Mouse (Mus musculus): ENCODE measurements at regions not wholly inside any gene's neighbourhood (a gene's known extent, or its start where the extent isn't known, plus 50 kb on each side); places are given as distances from the start of the nearest gene placed in this dataset.

DNA sequence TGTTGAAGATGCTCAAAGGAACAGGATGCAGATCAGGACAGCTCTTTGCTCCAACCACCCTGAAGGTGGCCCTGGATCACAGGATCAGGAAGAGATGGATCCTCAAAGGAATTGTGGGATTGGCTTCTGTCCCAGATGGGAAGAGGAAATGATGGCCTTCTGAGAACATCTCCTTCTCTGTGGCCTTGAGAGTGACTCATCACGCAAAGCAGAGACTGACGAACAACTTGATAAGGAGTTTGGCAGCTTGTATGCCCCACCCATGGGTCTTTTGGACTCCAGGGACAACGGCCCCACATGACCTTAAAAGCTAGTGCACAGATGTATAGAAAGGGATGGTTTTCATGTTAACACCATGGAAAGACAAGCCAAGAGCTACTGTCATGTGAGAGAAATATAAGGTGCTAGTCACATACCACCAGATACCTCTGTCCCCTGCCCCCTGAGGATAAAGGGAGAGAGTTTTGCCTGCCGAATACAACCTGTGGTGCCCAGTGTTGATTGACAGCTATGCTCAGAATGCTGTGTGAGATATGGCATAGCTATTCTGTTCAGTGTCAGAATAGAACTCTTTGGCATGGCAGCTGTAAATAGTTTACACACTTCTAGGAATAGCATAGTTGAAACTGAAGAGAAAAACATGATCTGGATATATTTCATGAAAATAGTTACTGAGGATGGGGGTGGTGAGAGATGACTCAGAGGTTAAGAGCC is 109.2 kb upstream of the S1pr3 start:
- peak; percentile 70 for DNase-seq (ENCODE audit: low read depth, low spot score)

DNA sequence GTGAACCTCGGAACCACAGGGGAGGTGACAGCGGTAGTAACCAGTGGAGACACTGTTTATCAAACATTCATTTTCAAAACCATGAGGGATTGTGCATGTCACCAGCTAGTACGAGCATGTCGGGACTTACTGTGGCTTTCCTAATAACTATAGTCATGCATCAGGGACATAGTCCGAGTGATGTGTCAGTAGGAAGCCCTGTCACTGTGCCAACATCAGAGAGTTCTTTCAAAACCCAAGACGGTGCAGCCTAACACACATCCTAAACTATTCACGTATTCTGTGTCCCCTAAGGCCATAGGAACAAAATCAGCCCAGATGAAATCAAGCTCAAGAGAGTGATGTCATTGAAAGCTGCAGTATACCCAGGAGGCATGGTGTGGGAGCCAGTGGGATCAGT is 107.0 kb upstream of the S1pr3 start:
- no peak for DNase-seq (ENCODE audit: low read depth, low spot score)

DNA sequence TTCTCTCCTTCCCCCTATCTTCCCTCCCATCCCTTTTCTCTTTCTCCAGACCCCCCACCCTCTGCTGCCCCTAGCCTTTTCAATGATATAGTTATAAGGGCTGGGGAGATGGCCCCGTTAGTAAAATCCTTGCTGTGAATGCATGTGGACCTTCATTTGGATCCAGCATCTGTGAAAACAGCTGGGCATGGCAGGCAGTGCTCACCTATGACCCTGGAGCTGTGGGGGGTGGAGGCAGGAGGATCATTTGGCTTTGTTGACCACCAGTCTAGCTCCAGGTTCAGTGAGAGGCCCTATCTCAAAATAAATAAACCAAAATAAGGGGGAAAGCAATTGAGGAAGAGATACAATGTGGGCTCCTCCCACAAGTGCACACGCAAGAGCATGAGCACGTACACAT is 105.3 kb upstream of the S1pr3 start:
- DNase-seq (ENCODE audit: low read depth, low spot score), result no peak

DNA sequence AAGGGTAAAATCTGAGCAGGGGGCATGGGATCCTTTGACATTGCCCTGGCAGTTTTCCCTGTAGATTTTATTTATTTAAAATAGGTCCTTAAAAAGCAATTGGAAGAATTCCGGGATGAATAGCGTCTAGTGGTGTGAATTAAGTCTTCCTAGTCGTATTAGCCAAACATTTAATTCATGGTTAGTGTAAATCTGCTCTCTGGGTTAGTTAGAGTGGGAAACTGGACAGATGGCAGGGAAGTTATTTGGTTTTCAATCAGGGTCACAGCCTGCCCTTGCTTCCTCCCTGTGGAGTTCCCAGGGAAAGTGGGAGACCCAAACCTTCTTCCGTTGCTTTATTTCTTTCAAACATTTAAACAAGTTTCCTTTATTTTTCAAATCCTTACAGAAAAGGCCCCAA is 103.8 kb upstream of the S1pr3 start:
- DNase-seq (ENCODE audit: low read depth, low spot score), result no peak

DNA sequence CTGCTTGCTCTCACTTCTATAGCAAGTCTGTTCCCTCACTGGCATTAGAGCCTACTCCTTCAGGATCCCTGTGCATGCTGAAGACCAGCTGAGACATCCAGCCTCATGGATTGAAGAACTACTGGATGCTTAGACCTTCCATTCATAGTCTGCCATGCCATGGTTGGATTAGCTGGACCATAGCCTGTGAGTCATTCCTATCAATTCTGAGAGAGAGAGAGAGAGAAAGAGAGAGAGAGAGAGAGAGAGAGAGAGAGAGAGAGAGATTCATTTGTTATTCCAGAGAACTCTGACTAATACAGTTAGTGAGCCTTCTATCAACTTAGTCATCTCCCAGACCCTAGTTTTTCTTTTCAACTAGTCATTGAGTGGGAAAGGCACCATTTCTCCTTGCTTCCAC is 99.0 kb upstream of the S1pr3 start:
- no peak for DNase-seq (ENCODE audit: low read depth, low spot score)

DNA sequence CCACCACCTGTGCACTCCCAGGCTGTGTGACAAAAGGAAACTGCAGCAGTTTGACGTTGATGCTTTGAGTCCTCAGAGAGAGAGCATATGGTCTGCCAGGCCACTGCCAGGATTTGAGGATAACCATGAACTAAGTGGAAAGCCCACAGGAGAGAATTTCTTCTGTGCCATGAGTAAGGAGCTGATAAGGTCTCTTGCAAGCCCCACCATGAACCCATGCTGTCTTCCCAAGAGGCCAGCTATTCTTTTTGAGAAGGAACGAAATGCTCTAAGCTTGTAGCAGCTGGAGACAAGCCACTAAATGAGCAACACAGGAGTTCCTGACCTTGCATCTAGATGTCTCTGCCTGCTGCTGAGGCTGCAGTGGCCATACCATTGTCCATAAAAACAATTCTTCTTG is 98.4 kb upstream of the S1pr3 start:
- DNase-seq (ENCODE audit: low read depth, low spot score), result no peak

DNA sequence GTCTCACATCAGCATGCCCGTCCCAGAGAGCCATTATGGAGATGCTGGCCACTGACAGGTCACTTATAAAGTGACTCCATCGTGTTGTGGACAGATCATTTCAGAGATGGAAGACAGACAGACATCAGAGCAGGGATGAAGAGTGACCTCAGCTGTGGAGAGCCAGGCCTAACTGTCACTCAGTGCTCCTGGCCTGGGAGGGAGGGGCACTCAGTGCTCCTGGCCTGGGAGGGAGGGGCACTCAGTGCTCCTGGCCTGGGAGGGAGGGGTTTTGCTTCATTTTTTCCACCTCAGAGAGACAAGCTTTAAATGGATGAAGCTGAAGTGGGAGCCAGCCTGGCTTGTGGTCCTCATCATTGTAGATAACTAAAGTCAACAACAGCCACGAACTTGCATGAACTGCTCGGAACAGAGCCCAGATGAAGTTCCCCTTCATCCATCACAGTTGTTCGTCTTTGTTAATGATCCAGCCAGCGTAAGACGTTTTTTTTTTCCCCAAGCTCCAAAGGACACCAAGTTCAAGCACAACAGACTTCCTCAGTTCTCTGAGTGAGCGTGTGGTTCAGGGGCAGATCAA is 96.7 kb upstream of the S1pr3 start:
- DNase-seq (ENCODE audit: low read depth, low spot score), result no peak

DNA sequence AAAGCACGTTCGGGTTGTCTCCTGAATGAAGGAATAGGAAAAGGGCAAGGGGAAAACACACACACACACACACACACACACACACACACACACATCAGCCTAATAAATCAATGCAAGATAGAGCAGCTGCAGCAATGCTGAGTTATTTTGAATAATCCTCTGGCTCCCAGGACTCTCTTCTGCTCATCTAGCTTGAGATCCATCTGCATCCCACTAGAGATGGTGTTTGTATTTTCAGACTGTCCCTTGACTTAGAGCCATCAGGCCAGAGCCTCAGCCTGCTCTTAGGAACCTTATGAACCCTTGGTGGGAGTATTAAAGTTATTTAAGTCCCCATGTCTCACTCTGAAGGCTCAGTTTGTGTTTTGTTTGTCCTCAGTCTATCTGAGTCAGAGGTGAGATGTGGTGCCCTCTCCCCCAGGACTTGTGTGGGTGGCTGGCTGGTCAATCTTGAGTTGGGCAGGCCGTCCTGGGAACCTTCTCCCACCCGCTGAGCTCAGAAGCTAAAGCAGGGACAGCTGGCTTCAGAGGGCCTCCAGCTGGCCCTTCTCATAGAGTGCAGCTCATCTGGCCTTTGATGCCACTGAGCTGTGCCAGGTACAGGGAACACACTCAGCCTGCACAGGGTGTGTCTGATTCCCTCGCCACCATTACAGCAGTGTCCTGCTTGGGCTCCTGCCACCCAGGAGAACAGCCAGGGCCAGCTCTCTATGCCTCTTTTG is 95.1 kb upstream of the S1pr3 start:
- peak; percentile 90 for DNase-seq (ENCODE audit: low read depth, low spot score)

DNA sequence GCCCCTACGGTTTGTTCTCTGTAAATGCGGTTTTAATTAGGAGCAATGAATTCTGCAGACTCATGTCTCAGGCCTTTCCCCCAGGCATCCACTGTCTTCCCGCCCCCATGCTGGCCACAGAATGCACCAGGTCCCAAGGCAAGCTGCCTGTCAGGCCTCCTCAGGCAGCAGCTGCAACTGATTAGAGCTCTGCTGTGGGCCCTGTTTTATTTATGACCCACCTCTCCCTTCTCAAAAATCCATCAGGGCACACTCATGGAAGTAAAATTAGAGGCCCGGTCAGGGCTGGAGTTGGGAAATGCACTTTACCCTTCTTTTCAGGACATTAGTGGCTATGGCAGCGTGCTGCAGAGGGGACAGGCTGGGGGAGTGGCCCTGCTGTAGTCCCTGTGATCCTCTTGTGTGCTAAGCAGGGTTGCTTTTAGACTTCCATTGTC is 93.9 kb upstream of the S1pr3 start:
- peak; percentile 78 for DNase-seq (ENCODE audit: low read depth, low spot score)

DNA sequence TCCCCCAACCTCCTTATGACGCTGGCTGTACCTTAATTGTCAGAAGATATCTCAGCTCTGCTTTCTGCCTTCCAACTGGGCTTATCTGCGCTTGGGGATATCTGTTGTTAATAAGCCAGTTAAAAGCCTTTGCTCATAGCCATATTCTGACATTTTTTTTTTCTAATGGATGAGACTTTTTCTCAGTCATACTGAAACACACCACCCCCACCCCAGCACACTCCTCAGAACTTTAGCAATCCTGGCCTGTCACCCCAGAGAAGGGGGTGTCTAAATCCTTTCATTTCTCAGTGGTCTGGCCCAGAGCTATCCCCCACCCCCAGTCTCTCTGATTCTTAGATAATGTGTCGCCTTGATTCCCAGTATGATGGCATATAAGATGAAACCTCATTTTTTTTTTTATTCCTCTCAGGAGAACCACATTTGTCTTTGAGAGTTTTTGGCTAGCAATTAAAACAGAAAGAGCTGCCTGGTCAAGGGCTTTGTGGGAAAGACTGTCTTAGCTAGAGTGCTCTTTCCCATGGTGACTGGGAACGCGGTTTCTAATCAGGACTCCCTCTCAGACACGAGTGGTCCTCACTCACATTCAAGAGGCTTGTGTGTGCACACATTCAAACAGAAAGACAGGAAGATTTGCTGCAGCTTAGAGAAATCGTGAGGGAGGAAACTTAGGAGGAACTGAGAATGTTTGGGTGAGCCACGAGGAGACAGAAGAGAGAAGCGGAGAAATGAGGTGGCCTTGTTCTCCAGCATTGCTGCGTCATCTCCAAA is 93.2 kb upstream of the S1pr3 start:
- DNase-seq (ENCODE audit: low read depth, low spot score), result no peak

DNA sequence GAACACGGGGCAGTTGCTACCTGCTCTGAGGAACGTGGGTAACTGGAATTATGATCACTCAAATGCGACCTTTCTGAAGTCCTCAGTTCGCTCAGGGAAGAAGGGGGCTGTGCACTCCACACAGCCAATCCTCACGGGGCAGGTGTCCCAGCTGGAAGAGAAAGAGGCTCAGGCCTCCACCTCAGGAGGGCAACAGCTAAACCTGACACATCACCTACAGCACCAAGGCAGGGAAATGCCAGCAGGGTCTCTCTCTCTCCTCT is 92.7 kb upstream of the S1pr3 start:
- DNase-seq (ENCODE audit: low read depth, low spot score), result no peak

DNA sequence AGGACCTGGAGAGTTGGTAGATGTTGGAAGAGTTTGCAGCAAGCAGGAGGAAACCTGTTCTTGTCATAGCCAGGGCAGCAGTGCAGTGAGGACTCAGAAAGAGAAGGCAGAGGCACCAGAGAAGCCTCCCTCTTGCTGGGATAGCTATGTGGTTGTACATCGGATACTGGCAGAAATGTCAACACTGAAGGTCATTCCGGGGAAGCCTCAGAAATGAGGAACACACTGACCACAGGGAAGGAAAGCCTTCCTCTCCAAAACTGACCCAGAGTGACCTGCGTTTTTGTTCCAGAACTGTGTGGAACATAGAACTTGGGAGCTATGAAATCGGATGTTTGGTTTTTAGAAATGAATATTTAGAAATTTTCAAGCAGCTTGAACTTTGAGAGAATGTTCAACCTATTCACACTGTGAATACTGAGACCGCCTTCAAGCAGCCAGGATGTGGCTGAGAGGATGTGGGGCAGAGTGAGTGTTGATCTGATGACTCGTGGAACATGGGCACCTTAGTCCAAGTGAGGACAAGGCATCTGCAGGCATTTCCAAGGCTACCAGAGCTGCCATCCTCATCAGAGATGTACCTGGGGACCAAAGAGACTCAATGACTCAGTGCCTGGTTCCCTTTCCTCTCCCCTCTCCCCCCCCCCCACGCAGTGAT is 85.3 kb upstream of the S1pr3 start:
- DNase-seq (ENCODE audit: low read depth, low spot score), result no peak

DNA sequence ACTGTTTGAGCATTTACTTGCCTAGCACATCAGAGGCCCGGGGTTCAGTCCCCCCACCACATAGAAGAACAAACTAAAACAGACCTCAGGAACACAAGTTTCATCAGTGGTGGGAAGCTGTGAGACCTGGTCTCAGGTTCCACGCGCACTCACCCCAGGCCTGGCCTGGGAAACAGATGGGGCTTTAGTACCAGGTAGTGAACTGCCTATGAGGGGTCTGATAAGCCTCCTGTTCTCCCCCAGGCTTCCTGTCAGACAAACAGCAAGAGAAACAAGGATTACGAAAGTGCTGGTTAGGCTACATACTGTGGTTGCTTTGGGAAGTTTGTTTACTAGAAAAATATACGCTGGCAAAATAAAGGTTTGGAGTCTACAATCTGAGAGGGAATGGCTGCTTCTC is 83.7 kb upstream of the S1pr3 start:
- no peak for DNase-seq (ENCODE audit: low read depth, low spot score)

DNA sequence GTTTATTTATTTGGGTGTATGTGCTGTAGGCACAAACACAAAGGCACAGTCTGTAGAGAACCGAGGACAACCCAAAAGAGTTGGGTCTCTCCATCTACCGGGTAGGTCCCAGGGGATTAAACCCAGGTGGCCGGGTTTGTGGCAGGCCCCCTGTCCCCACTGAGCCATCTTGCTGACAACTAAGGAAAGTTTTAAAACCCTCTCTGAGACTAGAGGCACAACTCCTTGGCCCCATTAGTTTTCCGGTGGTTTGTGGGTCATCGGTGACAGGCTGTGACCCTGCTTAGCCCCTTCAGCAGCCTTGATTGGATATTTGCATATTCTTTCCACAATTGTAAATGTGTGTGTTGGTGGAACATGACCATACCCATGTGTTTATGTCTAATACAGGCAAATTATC is 83.1 kb upstream of the S1pr3 start:
- DNase-seq (ENCODE audit: low read depth, low spot score), result no peak

DNA sequence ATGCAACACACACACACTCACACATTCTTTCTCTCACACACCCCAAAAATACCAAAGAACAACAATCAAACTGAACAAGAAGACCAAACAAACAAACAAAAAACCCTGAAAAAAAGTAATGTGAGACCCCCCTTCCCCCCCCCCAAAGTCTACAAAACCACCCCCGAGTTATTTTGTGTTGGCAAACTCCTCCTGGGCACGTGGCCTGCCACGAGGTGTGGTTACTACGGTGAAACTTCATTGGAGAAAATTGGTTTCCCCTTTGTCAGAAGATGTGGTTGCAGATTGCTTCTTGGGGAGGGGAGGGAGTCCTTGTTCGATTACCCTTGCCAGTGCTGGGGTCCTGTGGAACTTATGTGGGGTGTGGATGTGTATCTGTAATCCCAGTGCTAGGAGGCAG is 82.3 kb upstream of the S1pr3 start:
- no peak for DNase-seq (ENCODE audit: low read depth, low spot score)

DNA sequence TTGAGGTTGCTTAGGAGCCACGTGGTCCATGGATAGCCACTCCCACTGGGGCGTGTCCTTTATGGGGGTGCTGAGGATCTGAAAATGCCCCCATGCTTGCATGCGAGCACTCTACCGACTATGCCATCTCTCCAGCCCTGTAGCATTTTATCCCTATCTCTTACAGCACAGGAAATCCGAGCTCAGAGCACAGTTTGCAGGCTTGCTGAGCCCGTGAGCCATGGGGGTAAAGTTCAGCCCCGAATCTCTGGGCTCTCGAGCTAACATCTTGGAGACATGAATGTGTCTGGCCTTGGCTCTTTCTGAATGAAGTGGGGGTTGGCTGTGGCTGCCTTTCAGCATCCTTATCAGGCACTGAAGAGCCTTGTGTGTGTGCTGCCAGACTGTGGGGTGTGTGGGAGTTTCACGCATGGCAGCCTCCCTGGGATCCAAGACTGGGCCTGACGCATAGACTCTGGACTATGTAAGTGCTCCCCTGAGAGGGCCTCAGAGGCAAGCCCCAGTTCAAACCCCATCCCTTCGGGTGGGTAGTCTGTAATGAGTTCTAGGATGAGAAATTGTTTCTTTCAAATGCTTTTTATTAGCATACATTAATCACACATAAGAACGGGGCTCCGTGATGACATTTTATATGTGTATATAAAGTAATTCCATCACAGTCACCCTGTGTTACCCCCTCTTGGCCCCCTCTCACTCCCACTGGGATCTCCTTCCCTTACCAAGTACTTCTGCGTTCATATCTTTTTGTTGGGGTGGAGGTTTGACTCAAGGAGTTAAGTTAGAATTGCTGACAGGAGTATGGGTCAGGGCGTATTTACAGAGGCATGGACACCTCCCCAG is 80.1 kb upstream of the S1pr3 start:
- DNase-seq (ENCODE audit: low read depth, low spot score), result no peak

DNA sequence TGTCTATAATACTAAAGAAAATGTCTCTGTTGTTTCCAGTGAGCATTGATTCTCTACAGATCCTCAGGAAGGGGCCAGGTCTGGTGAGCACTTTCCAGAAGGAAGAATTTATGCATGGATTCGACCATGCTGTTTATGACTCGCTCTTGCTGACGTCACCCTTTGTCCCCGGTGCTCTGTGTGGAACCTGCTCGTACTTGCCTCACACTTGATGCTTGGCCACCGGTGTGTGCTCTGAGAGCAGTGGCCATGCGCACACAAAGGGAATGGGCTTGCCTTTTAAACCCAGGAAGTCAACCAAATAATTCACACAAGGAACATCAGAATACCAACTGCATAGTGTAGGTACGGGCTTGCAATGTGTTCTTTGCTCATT is 79.5 kb upstream of the S1pr3 start:
- DNase-seq (ENCODE audit: low read depth, low spot score), result no peak

DNA sequence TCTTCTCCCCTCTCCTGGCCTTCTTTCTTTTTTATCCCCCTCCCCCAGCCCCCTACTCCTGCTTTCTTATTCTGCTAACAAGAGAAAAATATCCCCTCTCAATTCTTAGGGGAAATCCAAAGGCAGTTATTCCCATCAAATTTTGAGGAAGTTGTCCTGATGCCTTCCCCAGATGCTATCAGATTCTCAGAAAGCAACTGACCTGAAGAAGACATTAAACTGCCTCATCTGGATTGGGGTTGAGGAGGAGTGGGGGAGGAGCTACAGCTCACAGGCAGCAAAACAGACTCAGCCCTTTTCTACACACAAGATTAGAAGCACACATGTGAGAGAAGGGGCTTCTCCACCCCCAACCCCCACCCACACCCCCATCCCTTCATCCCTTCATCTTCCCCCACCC is 78.7 kb upstream of the S1pr3 start:
- no peak for DNase-seq (ENCODE audit: low read depth, low spot score)

DNA sequence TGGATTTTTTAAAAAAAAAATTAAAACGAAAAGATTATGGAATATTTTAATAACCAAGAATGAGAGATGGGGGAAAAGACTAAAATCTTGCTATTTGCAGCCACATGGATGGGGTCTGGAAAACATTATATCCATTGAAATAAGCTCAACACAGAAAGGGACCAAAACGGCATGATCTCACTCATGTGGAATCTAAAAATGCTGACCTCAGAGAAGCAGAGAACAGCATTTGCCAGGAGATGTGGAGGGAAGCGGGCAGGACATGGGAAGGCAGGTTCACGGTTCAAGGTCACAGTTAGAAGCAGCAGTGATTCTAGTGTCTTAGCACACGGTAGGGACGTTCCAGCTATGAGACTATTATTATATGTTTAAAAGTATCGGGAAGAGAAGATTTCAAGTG is 76.2 kb upstream of the S1pr3 start:
- DNase-seq (ENCODE audit: low read depth, low spot score), result no peak

DNA sequence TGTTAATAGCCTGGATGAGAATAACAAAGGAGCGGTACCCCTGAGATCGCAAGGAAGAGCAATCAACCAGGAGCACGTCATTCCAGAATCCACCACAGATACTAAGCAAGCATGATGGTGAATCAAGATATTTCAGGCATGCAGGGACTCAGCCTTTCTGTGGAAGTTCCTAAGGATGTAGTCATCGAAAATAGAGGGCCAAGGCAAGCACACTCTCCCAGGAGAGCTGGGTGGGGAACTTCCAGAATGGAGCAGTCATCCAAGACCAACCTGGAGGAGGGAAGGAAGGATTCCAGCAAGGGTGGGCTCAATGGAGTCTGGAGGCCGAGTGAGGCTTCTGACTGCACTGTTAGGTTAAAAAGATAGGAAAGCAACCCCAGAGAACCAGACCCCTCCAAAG is 75.0 kb upstream of the S1pr3 start:
- no peak for DNase-seq (ENCODE audit: low read depth, low spot score)

DNA sequence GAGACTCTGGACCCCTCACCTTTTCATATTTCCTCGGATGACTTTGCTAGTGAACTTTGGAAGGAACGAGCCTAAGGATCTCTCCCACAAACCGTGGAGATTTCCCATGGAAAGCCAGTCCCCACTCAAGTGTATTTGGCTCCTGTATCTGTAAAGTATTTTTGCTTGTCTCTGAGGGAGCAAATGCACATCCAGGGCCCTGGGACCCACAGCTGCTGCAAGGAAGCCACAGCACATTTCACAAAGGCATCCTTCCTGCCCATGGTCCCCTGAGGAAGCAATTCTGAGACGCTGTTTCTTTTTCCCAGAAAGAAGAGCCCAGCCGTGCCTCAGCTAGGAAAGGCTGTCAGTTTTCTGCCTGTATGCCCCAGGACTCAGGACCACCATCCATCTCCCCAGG is 71.7 kb upstream of the S1pr3 start:
- no peak for DNase-seq (ENCODE audit: low read depth, low spot score)

All from skeletal muscle tissue, adult 2 months (tissue).